Mouse (Mus musculus): ENCODE data around the gene BC034090.

- TF ChIP-seq GATA1 (IDR thresholded peaks at IDR 0.05; ENCODE audit: borderline replicate concordance, low read length) (no peak), FLI1 (IDR thresholded peaks at IDR 0.05; ENCODE audit: low read length) (no peak)
Observed at GRCm38 (mm10) chr1:155174424-155174823, 69.8 kb downstream of the BC034090 start.

All from megakaryocyte, embryonic 14.5 days (primary cell).